8 mouse cellular contexts compared by ENCODE assay signal in genomic region chr8:81341591-81342235, GRCm38 (mm10). TPM values are rescaled to one million over a fixed set of nuclear protein-coding genes. Genes with fewer than 3 reads are reported as not detected.
DNase-seq lines count a peak whose midpoint lies in the region; ATAC-seq lines count a peak whose summit lies in the region.

No protein-coding gene starts in this region.

- peak; percentile 19 for DNase-seq in heart, adult 8-10 months (ENCODE audit: low spot score)
- peak; percentile 43 to 70 for DNase-seq in kidney, adult 8-10 months
- DNase-seq in midbrain, embryonic 14.5 days = peak; percentile 87
- peak; percentile 77 to 85 for DNase-seq in spleen, adult 18-20 months

- H3K27me3 ChIP-seq in erythroblast, embryonic 14.5 days (ENCODE audit: control insufficient read depth) = peaks cover 13% of the 10 kb centered on the region
- H3K27me3 ChIP-seq in limb, embryonic 13.5 days = peaks cover 15% of the 10 kb centered on the region
- no peaks in the 10 kb centered on the region for H3K27me3 ChIP-seq in midbrain, embryonic 14.5 days (ENCODE audit: control insufficient read depth, insufficient read depth, low read length)

- ATAC-seq in erythroblast, adult 5-6 weeks (replicated peaks; ENCODE audit: low FRiP score, poor library complexity, severe bottlenecking) = no peak
- peak; percentile 29 for ATAC-seq in common myeloid progenitor, adult 5-6 weeks (replicated peaks; ENCODE audit: low read depth, poor library complexity, severe bottlenecking)
- peak; percentile 79 for ATAC-seq in limb, embryonic 13.5 days (ENCODE audit: low FRiP score, low read depth)
- peak; percentile 75 for ATAC-seq in midbrain, embryonic 14.5 days (ENCODE audit: low FRiP score, low TSS enrichment)

- peaks cover 7% of the 10 kb centered on the region for H3K4me1 ChIP-seq in erythroblast, embryonic 14.5 days (ENCODE audit: control insufficient read depth)
- H3K4me1 ChIP-seq in limb, embryonic 13.5 days = 0 out of 2 replicates have a peak, but pooled peaks cover 6% of the 10 kb centered on the region
- H3K4me1 ChIP-seq in midbrain, embryonic 14.5 days (ENCODE audit: control insufficient read depth, insufficient read depth, low read length) = 0 out of 2 replicates have a peak, but pooled peaks cover 3% of the 10 kb centered on the region

- H3K27ac ChIP-seq in limb, embryonic 13.5 days = no peak overlapping the region; the same call in 1 of the 2 replicates
- peak overlapping the region; percentile 64 for H3K27ac ChIP-seq in midbrain, embryonic 14.5 days (replicated peaks; ENCODE audit: low read depth, low read length)

- H3K9ac ChIP-seq in limb, embryonic 13.5 days = peak overlapping the region; percentile 64
- peak overlapping the region; percentile 71 for H3K9ac ChIP-seq in midbrain, embryonic 14.5 days (replicated peaks; ENCODE audit: low read length)

- H3K9me3 ChIP-seq in erythroblast, embryonic 14.5 days (ENCODE audit: control insufficient read depth, low read length) = peaks cover 2% of the 10 kb centered on the region; the same call in 1 of the 2 replicates
- H3K9me3 ChIP-seq in limb, embryonic 13.5 days = no peaks in the 10 kb centered on the region
- no peaks in the 10 kb centered on the region for H3K9me3 ChIP-seq in midbrain, embryonic 14.5 days (ENCODE audit: control insufficient read depth, low read length)

- under 1% methylated on average over 18 of the region's 23 CpGs for WGBS in limb, embryonic 13.5 days
- under 1% methylated on average over 19 of the region's 23 CpGs for WGBS in midbrain, embryonic 14.5 days

- H3K4me3 ChIP-seq in erythroblast, embryonic 14.5 days (replicated peaks) = peak overlapping the region; percentile 32
- peak overlapping the region; percentile 63 for H3K4me3 ChIP-seq in limb, embryonic 13.5 days
- H3K4me3 ChIP-seq in midbrain, embryonic 14.5 days (replicated peaks; ENCODE audit: low read depth, low read length) = peak overlapping the region; percentile 64

- no peaks in the 10 kb centered on the region for H3K36me3 ChIP-seq in erythroblast, embryonic 14.5 days (ENCODE audit: control insufficient read depth)
- H3K36me3 ChIP-seq in limb, embryonic 13.5 days = no peaks in the 10 kb centered on the region
- no peaks in the 10 kb centered on the region for H3K36me3 ChIP-seq in midbrain, embryonic 14.5 days (ENCODE audit: control insufficient read depth, insufficient read depth, low read length)

- peak overlapping the region; percentile 97 for H3K4me2 ChIP-seq in limb, embryonic 13.5 days (replicated peaks)
- H3K4me2 ChIP-seq in midbrain, embryonic 14.5 days (ENCODE audit: low read length) = peak overlapping the region; percentile 94

RNA-seq across cellular contexts. Expression of gene Inpp4b, which starts 0.6 kb away (rescaled TPM):
- polyA plus RNA-seq in erythroblast, embryonic 14.5 days (2012) = not detected in 2 replicates
- 0.38 and 1.3 TPM in 2 replicates for total RNA-seq in erythroblast, adult 5-6 weeks (2015; ENCODE audit: low replicate concordance)
- total RNA-seq in erythroblast, adult 5-6 weeks (2017; ENCODE audit: low replicate concordance) = 1.4 and 1.5 TPM in 2 replicates
- total RNA-seq in common myeloid progenitor, adult 5-6 weeks (2017) = 3.5 and 5.7 TPM in 2 replicates
- 10 to 100 TPM; 50.3 to 81.7 (median 64.1) TPM for total RNA-seq in heart, adult 8-10 months (2022)
- polyA plus RNA-seq in limb, embryonic 13.5 days (2015; fragmentation: Nextera tagmentation; extraction: Ambion mirVana) = 19.3 and 19.6 TPM in 2 replicates
- polyA plus RNA-seq in midbrain, embryonic 14.5 days (2014; fragmentation: Nextera tagmentation; extraction: Ambion mirVana) = 6.2 and 8.1 TPM in 2 replicates

Comparison
In these comparisons a context has a peak if more than half of its experiments do, and no peak if none do; other contexts are left out.
1. DNase-seq: peak in every context shown above with its lines; median percentile 87 in midbrain, embryonic 14.5 days; 81 in spleen, adult 18-20 months; 56 in kidney, adult 8-10 months; 19 in heart, adult 8-10 months.